Mouse (Mus musculus): ENCODE measurements at regions not wholly inside any gene's neighbourhood (a gene's known extent, or its start where the extent isn't known, plus 50 kb on each side); places are given as distances from the start of the nearest gene placed in this dataset.

DNA sequence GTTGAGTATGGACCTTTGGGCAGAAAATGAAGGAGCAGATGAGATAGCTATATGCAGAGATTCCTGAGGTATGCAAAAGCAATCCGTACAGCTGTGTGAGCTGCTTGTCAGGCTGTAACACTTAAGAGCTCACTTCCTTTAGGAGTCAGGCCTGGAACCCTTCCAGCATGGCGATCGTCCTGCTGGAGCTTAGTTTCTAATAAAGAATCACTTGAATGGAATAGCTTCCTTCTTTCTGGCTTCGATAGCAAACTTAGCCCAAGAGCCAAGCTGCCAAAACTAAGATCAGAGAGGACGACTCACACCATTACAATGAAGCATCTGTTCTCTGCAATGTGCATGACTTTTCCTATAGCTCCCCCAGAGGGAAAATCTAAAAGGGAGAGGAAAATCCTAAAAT is 253.4 kb upstream of the Amot start:
- peak in 1 of 2 experiments; percentile 2 for DNase-seq (ENCODE audit: low spot score in 2 of 2)

DNA sequence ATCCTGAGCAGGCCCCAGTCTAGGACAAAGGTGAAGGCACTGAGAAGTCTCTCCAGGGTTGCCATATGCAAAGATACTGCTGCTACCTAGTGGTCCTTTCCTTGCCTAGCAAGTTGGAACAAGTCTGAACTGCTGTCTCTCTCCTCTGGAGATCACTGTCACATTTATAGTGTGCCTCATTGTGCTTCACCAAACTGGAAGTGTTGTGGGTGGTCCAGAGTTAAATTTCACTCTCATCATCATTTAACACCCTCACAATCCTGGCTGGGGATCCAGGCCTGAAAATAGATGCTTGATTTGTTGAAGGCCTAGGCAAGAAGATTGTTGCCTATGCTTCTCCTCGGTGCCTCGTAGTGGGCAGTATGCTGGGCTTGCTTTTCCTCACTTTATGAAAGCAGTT is 248.4 kb upstream of the Amot start:
- DNase-seq (ENCODE audit: low spot score in 2 of 2): no peak

All from layer of hippocampus, adult 8-10 months (tissue).